Mouse (Mus musculus) hindbrain, embryonic 15.5 days (tissue): Measurements from ENCODE around the gene Vrk3. TPM values are rescaled to one million over a fixed set of nuclear protein-coding genes. Genes with fewer than 3 reads are reported as not detected.
A peak's percentile ranks its signal among the peaks of the same experiment; 100 is the strongest.
"Not testable (repeated sequence)": the region's sequence is repeated elsewhere in the genome, so short reads cannot be mapped to it uniquely, and the experiment has no call there.

ENCODE experiments used
- ATAC-seq: fragments of 200-750 bp; cut with Nextera tagmentation; 2 replicates; pipeline ENCODE4 v1.8.0; 2017; ENCODE audit warnings: low read depth, moderate number of reproducible peaks, moderate TSS enrichment; ENCODE audit not compliant: low FRiP score
- H3K27ac ChIP-seq: fragments of 300-500 bp; sonication (generic); replicated peaks from 2 replicates; pipeline ENCODE4 v1.5.1; 2015; ENCODE audit warnings: mild to moderate bottlenecking, inconsistent platforms
- H3K27me3 ChIP-seq: fragments of 300-500 bp; sonication (generic); 2 replicates; pipeline ENCODE4 v1.6.1; 2015; ENCODE audit warnings: control low read depth, inconsistent platforms
- H3K36me3 ChIP-seq: fragments of 300-500 bp; sonication (generic); 2 replicates; pipeline ENCODE4 v1.6.1; 2015; ENCODE audit warnings: control low read depth, inconsistent platforms
- H3K4me1 ChIP-seq: fragments of 300-500 bp; sonication (generic); replicated peaks from 2 replicates; pipeline ENCODE4 v1.6.1; 2015; ENCODE audit warnings: control low read depth, inconsistent platforms
- H3K4me2 ChIP-seq: fragments of 300-500 bp; sonication (generic); 2 replicates; pipeline ENCODE4 v1.6.1; 2015; ENCODE audit warnings: moderate library complexity, mild to moderate bottlenecking, inconsistent platforms
- H3K4me3 ChIP-seq: fragments of 300-500 bp; sonication (generic); 2 replicates; pipeline ENCODE4 v1.5.1; 2015; ENCODE audit warnings: mild to moderate bottlenecking, inconsistent platforms
- H3K9ac ChIP-seq: fragments of 300-500 bp; sonication (generic); 2 replicates; pipeline ENCODE4 v1.6.1; 2015; ENCODE audit warnings: inconsistent platforms
- H3K9me3 ChIP-seq: fragments of 300-500 bp; sonication (generic); 2 replicates; pipeline ENCODE4 v1.6.1; 2016; ENCODE audit warnings: control low read depth, inconsistent platforms
- WGBS: fragments of 180-500 bp; shearing (Covaris S2); methylation state at CpG from one replicate; pipeline ENCODE4 v1.1.7; 2015; 5-methylcytosine and 5-hydroxymethylcytosine counted together
- polyA plus RNA-seq: library from polyadenylated mRNA; unstranded; fragments of >200 nt; fragmentation: Nextera tagmentation; extraction: Ambion mirVana; gene quantifications from 2 replicates; pipeline ENCODE4 v1.2.1, GENCODE M21; 2015

Vrk3 gene
- polyA plus RNA-seq, result 29.1 and 32.4 TPM in 2 replicates

- H3K9ac ChIP-seq, result peak within 1 kb of the TSS; percentile 49
- H3K4me1 ChIP-seq, result peaks cover 27% of the 10 kb centered on the region
- peak; percentile 97 for ATAC-seq
- peaks cover 10% of the 10 kb centered on the region for H3K36me3 ChIP-seq
- H3K9me3 ChIP-seq, result no peaks in the 10 kb centered on the region
- H3K4me3 ChIP-seq, result peak within 1 kb of the TSS; percentile 63
- H3K27me3 ChIP-seq, result no peaks in the 10 kb centered on the region
- H3K27ac ChIP-seq, result peak within 1 kb of the TSS; percentile 79
- under 1% methylated on average over 44 of the region's 44 CpGs for WGBS
- peak within 1 kb of the TSS; percentile 70 for H3K4me2 ChIP-seq
These were observed at the start of gene Vrk3 for GRCm38 (mm10) chr7:44748101-44749044. TSS of gene Vrk3 (plus strand) at chr7:44748413.

DNA sequence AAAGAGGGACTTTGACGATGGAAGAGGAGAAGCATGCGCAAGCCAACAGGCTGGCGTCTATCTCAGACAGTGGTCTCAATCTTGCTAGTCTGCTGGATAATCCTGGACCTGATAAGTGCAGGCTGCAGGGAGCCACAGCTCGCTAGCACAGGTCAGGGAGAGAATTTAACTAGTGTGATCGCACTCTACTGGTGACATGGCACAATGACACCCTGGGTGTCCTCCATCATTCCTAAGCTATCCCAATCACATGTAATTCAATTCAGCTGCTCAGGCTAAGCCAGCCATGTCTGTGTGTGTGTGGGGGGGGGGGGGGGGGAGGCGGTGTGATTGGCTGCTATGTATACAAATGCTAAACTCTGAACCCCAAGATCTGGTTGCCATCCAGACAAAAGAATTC is 46.3 kb upstream of the Vrk3 start:
- Histone ChIP-seq H3K36me3 (no peaks in the 10 kb centered on the region), H3K4me3 (no peak overlapping the region), H3K4me1 (peaks cover 7% of the 10 kb centered on the region; the same call in 1 of the 2 replicates), H3K27me3 (0 out of 2 replicates have a peak, but pooled peaks cover 5% of the 10 kb centered on the region), H3K27ac (no peak overlapping the region), H3K4me2 (no peak overlapping the region), H3K9ac (no peak overlapping the region), H3K9me3 (no peaks in the 10 kb centered on the region)
- 10% methylated on average over 5 of the region's 6 CpGs for WGBS
- ATAC-seq, result peak; percentile 71; the same call in 1 of the 2 replicates

- ATAC-seq, result no peak
- H3K27ac ChIP-seq, result no peak overlapping the region
- WGBS, result 86% methylated on average over 8 of the region's 8 CpGs
These were observed 45.2 kb upstream of the Vrk3 start for GRCm38 (mm10) chr7:44702985-44703384.

DNA sequence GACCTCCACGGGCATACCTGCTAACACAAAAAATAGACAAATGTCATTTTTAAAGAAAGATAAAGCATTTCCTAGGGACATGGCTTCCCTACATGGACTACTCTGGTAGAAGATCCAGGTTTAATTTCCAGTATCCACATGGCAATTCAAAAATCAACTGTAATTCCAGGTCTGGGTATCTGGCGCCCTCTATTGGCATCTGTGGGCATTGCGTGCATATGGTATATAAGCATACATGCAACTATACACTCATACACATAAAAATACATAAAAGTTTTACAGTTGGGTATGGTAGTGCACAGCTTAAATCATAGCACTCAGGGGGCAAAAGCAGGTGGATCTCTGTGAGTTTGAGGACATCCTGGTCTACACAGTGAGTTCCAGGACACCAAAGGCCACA is 43.9 kb upstream of the Vrk3 start:
- H3K27ac ChIP-seq, result no peak overlapping the region
- ATAC-seq, result no peak
- H3K9me3 ChIP-seq, result no peaks in the 10 kb centered on the region
- no peaks in the 10 kb centered on the region for H3K4me1 ChIP-seq
- no peak overlapping the region for H3K4me3 ChIP-seq
- H3K9ac ChIP-seq, result no peak overlapping the region
- no peaks in the 10 kb centered on the region for H3K36me3 ChIP-seq
- no peaks in the 10 kb centered on the region for H3K27me3 ChIP-seq
- no peak overlapping the region for H3K4me2 ChIP-seq
- 58% methylated on average over 3 of the region's 3 CpGs for WGBS

More at GRCm38 (mm10) chr7:44702985-44703384, 45.2 kb upstream of the Vrk3 start:
- no peaks in the 10 kb centered on the region for H3K4me1 ChIP-seq
- H3K27me3 ChIP-seq, result 0 out of 2 replicates have a peak, but pooled peaks cover under 1% of the 10 kb centered on the region
- no peak overlapping the region for H3K4me3 ChIP-seq
- H3K36me3 ChIP-seq, result no peaks in the 10 kb centered on the region
- no peaks in the 10 kb centered on the region for H3K9me3 ChIP-seq
- H3K9ac ChIP-seq, result no peak overlapping the region
- no peak overlapping the region for H3K4me2 ChIP-seq

- 92% methylated on average over 4 of the region's 4 CpGs for WGBS
These were observed 43.1 kb upstream of the Vrk3 start for GRCm38 (mm10) chr7:44705086-44705485.

DNA sequence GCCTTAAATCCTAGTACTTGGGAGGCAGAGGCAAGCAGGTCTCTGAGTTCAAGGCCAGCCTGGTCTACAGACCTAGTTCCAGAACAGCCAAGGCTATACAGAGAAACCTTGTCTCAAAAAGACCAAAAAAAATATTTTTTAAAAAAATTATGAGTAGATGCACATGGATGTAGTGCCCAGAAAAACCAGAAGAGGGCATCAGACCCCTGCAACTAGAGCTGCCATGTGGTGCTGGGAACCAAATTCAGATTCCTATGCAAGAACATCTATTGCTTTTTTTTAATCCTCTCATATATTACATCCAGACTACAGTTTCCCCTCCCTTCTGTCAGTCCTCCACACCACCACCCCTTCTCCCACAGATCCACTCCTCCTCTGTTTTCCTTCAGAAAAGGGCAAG is 41.9 kb upstream of the Vrk3 start:
- H3K36me3 ChIP-seq, result no peaks in the 10 kb centered on the region
- ATAC-seq, result no peak
- no peak overlapping the region for H3K9ac ChIP-seq
- no peak overlapping the region for H3K27ac ChIP-seq
- H3K9me3 ChIP-seq, result no peaks in the 10 kb centered on the region
- H3K4me2 ChIP-seq, result no peak overlapping the region
- no peaks in the 10 kb centered on the region for H3K4me1 ChIP-seq
- H3K27me3 ChIP-seq, result no peaks in the 10 kb centered on the region
- no peak overlapping the region for H3K4me3 ChIP-seq

More at GRCm38 (mm10) chr7:44705086-44705485, 43.1 kb upstream of the Vrk3 start:
- Histone ChIP-seq H3K4me1 (no peaks in the 10 kb centered on the region), H3K27ac (no peak overlapping the region), H3K9ac (no peak overlapping the region), H3K9me3 (no peaks in the 10 kb centered on the region), H3K27me3 (no peaks in the 10 kb centered on the region), H3K36me3 (no peaks in the 10 kb centered on the region), H3K4me2 (no peak overlapping the region), H3K4me3 (no peak overlapping the region)
- no peak for ATAC-seq

GRCm38 (mm10) chr7:44707169-44707675 is 41.0 kb upstream of the Vrk3 start:
- Histone ChIP-seq H3K9ac (no peak overlapping the region), H3K27ac (no peak overlapping the region), H3K4me1 (no peaks in the 10 kb centered on the region), H3K4me3 (no peak overlapping the region), H3K4me2 (no peak overlapping the region), H3K9me3 (no peaks in the 10 kb centered on the region), H3K27me3 (no peaks in the 10 kb centered on the region), H3K36me3 (no peaks in the 10 kb centered on the region)
- ATAC-seq, result no peak
- WGBS, result 88% methylated on average over 5 of the region's 5 CpGs

GRCm38 (mm10) chr7:44708093-44708492 is 40.1 kb upstream of the Vrk3 start:
- H3K9me3 ChIP-seq, H3K4me1 ChIP-seq, H3K27me3 ChIP-seq, H3K4me3 ChIP-seq, H3K27ac ChIP-seq, ATAC-seq, H3K4me2 ChIP-seq, H3K36me3 ChIP-seq, H3K9ac ChIP-seq: not testable (repeated sequence)
- 90% methylated on average over 5 of the region's 6 CpGs for WGBS

DNA sequence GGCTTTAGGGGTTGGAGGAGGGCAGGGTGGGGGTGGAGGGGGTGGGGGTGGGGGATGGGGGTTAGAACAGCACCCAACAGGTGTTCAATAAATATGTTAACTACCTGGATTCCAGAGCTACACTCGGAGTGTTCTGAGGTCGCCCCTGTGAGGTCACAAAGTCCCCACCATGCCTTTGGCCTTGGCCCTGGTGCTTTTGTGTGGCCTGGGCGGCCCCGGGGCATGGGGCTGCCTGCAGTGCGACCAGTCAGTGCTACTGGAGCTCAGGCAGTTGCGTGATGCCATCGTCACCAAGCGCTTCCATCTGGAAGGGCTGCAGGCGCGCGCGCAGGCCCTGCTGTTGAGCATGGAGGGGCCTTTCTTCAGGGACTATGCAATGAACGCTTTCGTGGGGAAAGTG is 39.6 kb upstream of the Vrk3 start, which contains the start of gene Izumo2:
Gene Izumo2 (plus strand): TSS at position 169 of the 400 bp plus-strand sequence.
- Histone ChIP-seq H3K4me3 (no peak within 1 kb of the TSS), H3K9ac (no peak within 1 kb of the TSS), H3K36me3 (no peaks in the 10 kb centered on the region), H3K9me3 (no peaks in the 10 kb centered on the region), H3K4me1 (no peaks in the 10 kb centered on the region), H3K27me3 (no peaks in the 10 kb centered on the region), H3K27ac (no peak within 1 kb of the TSS), H3K4me2 (no peak within 1 kb of the TSS)
- WGBS, result 74% methylated on average over 14 of the region's 14 CpGs
- no peak for ATAC-seq

GRCm38 (mm10) chr7:44709881-44710280 is 38.3 kb upstream of the Vrk3 start:
- no peaks in the 10 kb centered on the region for H3K4me1 ChIP-seq
- 89% methylated on average over 5 of the region's 5 CpGs for WGBS
- ATAC-seq, result no peak

GRCm38 (mm10) chr7:44722058-44722457 is 26.2 kb upstream of the Vrk3 start:
- no peaks in the 10 kb centered on the region for H3K4me1 ChIP-seq
- no peaks in the 10 kb centered on the region for H3K36me3 ChIP-seq
- H3K4me3 ChIP-seq, result no peak overlapping the region
- no peak overlapping the region for H3K9ac ChIP-seq
- no peaks in the 10 kb centered on the region for H3K27me3 ChIP-seq
- H3K9me3 ChIP-seq, result no peaks in the 10 kb centered on the region
- ATAC-seq, result no peak
- 86% methylated on average over 5 of the region's 5 CpGs for WGBS
- no peak overlapping the region for H3K27ac ChIP-seq
- H3K4me2 ChIP-seq, result no peak overlapping the region

More at GRCm38 (mm10) chr7:44709881-44710280, 38.3 kb upstream of the Vrk3 start:
- Histone ChIP-seq H3K9ac (no peak overlapping the region), H3K36me3 (no peaks in the 10 kb centered on the region), H3K9me3 (no peaks in the 10 kb centered on the region), H3K27ac (no peak overlapping the region), H3K4me2 (no peak overlapping the region), H3K4me3 (no peak overlapping the region), H3K27me3 (no peaks in the 10 kb centered on the region)

GRCm38 (mm10) chr7:44724316-44724715 is 23.9 kb upstream of the Vrk3 start:
- Histone ChIP-seq H3K4me1 (no peaks in the 10 kb centered on the region), H3K4me2 (no peak overlapping the region), H3K4me3 (no peak overlapping the region), H3K36me3 (no peaks in the 10 kb centered on the region), H3K27ac (no peak overlapping the region), H3K27me3 (no peaks in the 10 kb centered on the region), H3K9ac (no peak overlapping the region), H3K9me3 (no peaks in the 10 kb centered on the region)
- ATAC-seq, result no peak
- WGBS, result 30% methylated on average over 7 of the region's 7 CpGs
